Mouse (Mus musculus) hindbrain, embryonic 15.5 days (tissue): Measurements from ENCODE around the gene Hsd3b7. TPM values are rescaled to one million over a fixed set of nuclear protein-coding genes. Genes with fewer than 3 reads are reported as not detected.
A peak's percentile ranks its signal among the peaks of the same experiment; 100 is the strongest.

Experiments
- ATAC-seq: fragments of 200-750 bp; cut with Nextera tagmentation; 2 replicates; pipeline ENCODE4 v1.8.0; 2017; ENCODE audit warnings: low read depth, moderate number of reproducible peaks, moderate TSS enrichment; ENCODE audit not compliant: low FRiP score
- H3K27ac ChIP-seq: fragments of 300-500 bp; sonication (generic); replicated peaks from 2 replicates; pipeline ENCODE4 v1.5.1; 2015; ENCODE audit warnings: mild to moderate bottlenecking, inconsistent platforms
- H3K27me3 ChIP-seq: fragments of 300-500 bp; sonication (generic); 2 replicates; pipeline ENCODE4 v1.6.1; 2015; ENCODE audit warnings: control low read depth, inconsistent platforms
- H3K36me3 ChIP-seq: fragments of 300-500 bp; sonication (generic); 2 replicates; pipeline ENCODE4 v1.6.1; 2015; ENCODE audit warnings: control low read depth, inconsistent platforms
- H3K4me1 ChIP-seq: fragments of 300-500 bp; sonication (generic); replicated peaks from 2 replicates; pipeline ENCODE4 v1.6.1; 2015; ENCODE audit warnings: control low read depth, inconsistent platforms
- H3K4me2 ChIP-seq: fragments of 300-500 bp; sonication (generic); 2 replicates; pipeline ENCODE4 v1.6.1; 2015; ENCODE audit warnings: moderate library complexity, mild to moderate bottlenecking, inconsistent platforms
- H3K4me3 ChIP-seq: fragments of 300-500 bp; sonication (generic); 2 replicates; pipeline ENCODE4 v1.5.1; 2015; ENCODE audit warnings: mild to moderate bottlenecking, inconsistent platforms
- H3K9ac ChIP-seq: fragments of 300-500 bp; sonication (generic); 2 replicates; pipeline ENCODE4 v1.6.1; 2015; ENCODE audit warnings: inconsistent platforms
- H3K9me3 ChIP-seq: fragments of 300-500 bp; sonication (generic); 2 replicates; pipeline ENCODE4 v1.6.1; 2016; ENCODE audit warnings: control low read depth, inconsistent platforms
- WGBS: fragments of 180-500 bp; shearing (Covaris S2); methylation state at CpG from one replicate; pipeline ENCODE4 v1.1.7; 2015; 5-methylcytosine and 5-hydroxymethylcytosine counted together
- polyA plus RNA-seq: library from polyadenylated mRNA; unstranded; fragments of >200 nt; fragmentation: Nextera tagmentation; extraction: Ambion mirVana; gene quantifications from 2 replicates; pipeline ENCODE4 v1.2.1, GENCODE M21; 2015

Hsd3b7 gene
- polyA plus RNA-seq, 1 experiment from 2014 or later, result 9.7 TPM

DNA sequence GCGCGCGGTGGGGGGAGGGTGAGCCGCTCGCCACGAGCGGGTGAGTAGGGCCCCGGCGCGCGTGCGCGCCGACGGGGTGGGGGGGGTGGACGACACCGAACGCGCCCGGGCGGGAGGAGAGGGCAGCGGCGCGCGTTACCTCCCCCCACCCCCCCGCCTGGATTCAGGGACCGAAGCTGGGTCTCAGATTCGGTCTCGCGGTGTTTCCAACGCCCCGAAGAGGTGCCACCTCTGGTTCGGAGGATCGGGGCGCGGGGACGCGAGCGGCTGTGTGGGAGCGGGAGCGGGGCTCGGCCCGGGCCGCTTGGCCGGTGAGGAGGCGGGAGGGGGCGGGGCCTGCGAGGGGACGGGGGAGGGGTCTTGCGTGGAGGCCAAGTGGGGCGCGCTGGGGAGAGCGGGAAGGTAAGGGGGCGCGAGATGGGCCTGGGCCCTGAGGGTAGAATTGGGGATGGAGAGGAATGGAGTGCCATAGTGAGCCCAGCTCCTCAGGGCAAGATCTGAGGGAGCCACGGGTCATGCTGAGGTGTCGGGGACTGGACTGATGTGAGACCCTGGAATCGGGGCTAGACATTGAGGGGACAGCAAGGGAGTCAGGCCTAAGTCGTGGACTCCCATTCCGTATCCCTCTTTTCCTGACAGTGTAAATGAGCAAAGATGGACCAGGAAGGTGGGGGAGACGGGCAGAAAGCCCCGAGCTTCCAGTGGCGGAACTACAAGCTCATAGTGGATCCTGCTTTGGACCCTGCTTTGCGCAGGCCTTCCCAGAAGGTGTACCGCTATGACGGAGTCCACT lies 22.7 kb upstream of the Hsd3b7 start:
- peak overlapping the region; percentile 91 for H3K9ac ChIP-seq
- no peaks in the 10 kb centered on the region for H3K9me3 ChIP-seq
- peak overlapping the region; percentile 96 for H3K27ac ChIP-seq
- ATAC-seq, result peak; percentile 29
- peak overlapping the region; percentile 69 for H3K4me2 ChIP-seq
- H3K4me3 ChIP-seq, result peak overlapping the region; percentile 92
- peaks cover 22% of the 10 kb centered on the region for H3K4me1 ChIP-seq
- WGBS, result 3% methylated on average over 41 of the region's 66 CpGs
- H3K36me3 ChIP-seq, result peaks cover 40% of the 10 kb centered on the region
- no peaks in the 10 kb centered on the region for H3K27me3 ChIP-seq

DNA sequence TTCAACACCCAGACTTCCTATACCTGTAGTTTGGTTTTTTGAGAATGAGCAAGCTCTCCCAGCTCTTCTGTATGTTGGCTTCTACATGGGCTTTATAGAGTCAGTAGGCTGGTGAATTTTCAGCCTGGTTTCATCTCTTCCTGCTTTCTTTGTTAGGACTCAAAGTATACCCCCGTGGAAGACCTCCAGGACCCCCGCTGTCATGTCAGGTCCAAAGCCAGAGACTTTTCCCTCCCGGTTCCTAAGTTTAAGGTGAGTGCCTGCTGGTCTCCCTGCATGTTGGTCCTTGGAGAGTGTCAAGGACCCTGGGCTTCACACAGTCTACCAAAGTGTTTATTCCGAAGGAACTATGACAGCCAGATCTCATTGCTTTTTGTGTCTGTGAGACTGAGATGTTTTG lies 22.1 kb upstream of the Hsd3b7 start:
- peaks cover 22% of the 10 kb centered on the region for H3K4me1 ChIP-seq
- H3K9me3 ChIP-seq, result no peaks in the 10 kb centered on the region
- H3K27ac ChIP-seq, result peak overlapping the region; percentile 96; the same call in 1 of the 2 replicates
- H3K36me3 ChIP-seq, result peaks cover 43% of the 10 kb centered on the region
- H3K27me3 ChIP-seq, result no peaks in the 10 kb centered on the region
- ATAC-seq, result no peak
- peak overlapping the region; percentile 92 for H3K4me3 ChIP-seq
- WGBS, result 79% methylated on average over 4 of the region's 4 CpGs
- peak overlapping the region; percentile 69 for H3K4me2 ChIP-seq
- peak overlapping the region; percentile 91 for H3K9ac ChIP-seq

- 93% methylated on average over 7 of the region's 7 CpGs for WGBS
- Histone ChIP-seq H3K4me3 (no peak within 1 kb of the TSS), H3K27me3 (no peaks in the 10 kb centered on the region), H3K36me3 (peaks cover 93% of the 10 kb centered on the region), H3K4me1 (no peaks in the 10 kb centered on the region), H3K9ac (no peak within 1 kb of the TSS), H3K27ac (no peak within 1 kb of the TSS), H3K4me2 (no peak within 1 kb of the TSS), H3K9me3 (no peaks in the 10 kb centered on the region)
- no peak for ATAC-seq
Observed at GRCm38 (mm10) chr7:127785308-127785707, 15.1 kb upstream of the Hsd3b7 start, which contains the start of gene Gm49388. Gm49388 (plus strand) TSS chr7:127785608.

DNA sequence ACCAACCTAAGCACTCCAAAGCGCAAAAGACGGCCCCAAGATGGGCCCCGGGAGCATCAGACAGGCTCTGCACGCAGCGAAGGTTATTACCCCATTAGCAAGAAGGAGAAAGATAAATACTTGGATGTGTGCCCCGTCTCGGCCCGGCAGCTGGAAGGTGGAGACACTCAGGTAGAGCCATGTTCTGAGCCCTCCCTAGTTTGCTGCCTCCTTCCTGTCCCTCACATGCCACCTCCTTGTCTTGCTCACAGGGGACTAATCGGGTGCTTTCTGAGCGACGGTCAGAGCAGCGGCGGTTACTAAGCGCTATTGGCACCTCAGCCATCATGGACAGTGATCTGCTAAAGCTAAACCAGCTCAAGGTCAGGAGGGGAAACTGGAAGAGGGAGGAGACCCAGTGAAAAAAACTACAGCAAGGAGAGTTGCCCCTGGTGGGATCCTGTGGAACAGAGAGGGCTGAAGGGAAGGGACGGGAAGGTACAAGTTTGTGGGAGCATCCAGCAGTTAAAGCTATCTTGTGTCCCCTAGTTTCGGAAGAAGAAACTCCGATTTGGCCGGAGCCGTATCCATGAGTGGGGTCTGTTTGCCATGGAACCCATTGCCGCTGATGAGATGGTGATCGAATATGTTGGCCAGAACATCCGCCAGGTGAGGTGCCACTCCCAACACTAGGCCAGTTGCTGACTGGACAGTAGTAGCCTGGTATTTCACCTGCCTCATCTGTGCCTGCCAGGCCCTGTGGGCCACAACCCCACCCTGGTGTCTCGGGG lies 3.1 kb upstream of the Hsd3b7 start:
- ATAC-seq, result no peak
- H3K4me2 ChIP-seq, result no peak overlapping the region
- no peak overlapping the region for H3K9ac ChIP-seq
- 92% methylated on average over 23 of the region's 23 CpGs for WGBS
- H3K4me3 ChIP-seq, result no peak overlapping the region
- no peak overlapping the region for H3K27ac ChIP-seq
- no peaks in the 10 kb centered on the region for H3K27me3 ChIP-seq
- peaks cover 78% of the 10 kb centered on the region for H3K36me3 ChIP-seq
- H3K9me3 ChIP-seq, result no peaks in the 10 kb centered on the region
- no peaks in the 10 kb centered on the region for H3K4me1 ChIP-seq

GRCm38 (mm10) chr7:127798591-127798990 lies 1.8 kb upstream of the Hsd3b7 start:
- Histone ChIP-seq H3K9ac (no peak overlapping the region), H3K9me3 (no peaks in the 10 kb centered on the region), H3K27ac (no peak overlapping the region), H3K27me3 (no peaks in the 10 kb centered on the region), H3K4me2 (no peak overlapping the region), H3K4me1 (no peaks in the 10 kb centered on the region), H3K4me3 (no peak overlapping the region), H3K36me3 (peaks cover 64% of the 10 kb centered on the region)
- 86% methylated on average over 4 of the region's 4 CpGs for WGBS
- ATAC-seq, result no peak

- ATAC-seq, result no peak
- Histone ChIP-seq H3K4me3 (no peak overlapping the region), H3K4me1 (no peaks in the 10 kb centered on the region), H3K27ac (no peak overlapping the region), H3K27me3 (no peaks in the 10 kb centered on the region), H3K9ac (no peak overlapping the region), H3K9me3 (no peaks in the 10 kb centered on the region), H3K4me2 (no peak overlapping the region), H3K36me3 (peaks cover 58% of the 10 kb centered on the region)
- WGBS, result 91% methylated on average over 13 of the region's 13 CpGs
Observed at GRCm38 (mm10) chr7:127799211-127799610, 1.2 kb upstream of the Hsd3b7 start.

DNA sequence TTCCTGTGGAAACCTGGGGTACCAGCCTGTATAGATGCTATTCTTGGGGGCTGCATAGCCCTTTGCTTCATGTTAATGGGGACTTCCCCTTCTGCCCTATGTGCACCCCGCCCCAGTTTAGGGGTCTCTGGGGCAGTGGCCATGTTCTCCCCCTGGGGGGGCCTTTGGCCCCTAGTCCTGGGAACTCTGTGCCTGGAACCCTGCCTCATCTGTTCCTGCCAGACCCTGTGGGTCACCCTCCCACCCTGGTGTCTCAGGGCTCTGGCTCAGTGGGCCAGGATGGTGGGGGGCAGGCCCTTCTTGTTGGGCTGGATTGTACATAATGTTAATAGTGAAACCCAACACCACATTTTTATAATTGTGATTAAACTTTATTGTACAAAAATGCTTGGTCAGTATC lies 666 bp upstream of the Hsd3b7 start:
- no peak for ATAC-seq
- WGBS, result 91% methylated on average over 1 of the region's 1 CpGs
- H3K9ac ChIP-seq, result no peak overlapping the region

DNA sequence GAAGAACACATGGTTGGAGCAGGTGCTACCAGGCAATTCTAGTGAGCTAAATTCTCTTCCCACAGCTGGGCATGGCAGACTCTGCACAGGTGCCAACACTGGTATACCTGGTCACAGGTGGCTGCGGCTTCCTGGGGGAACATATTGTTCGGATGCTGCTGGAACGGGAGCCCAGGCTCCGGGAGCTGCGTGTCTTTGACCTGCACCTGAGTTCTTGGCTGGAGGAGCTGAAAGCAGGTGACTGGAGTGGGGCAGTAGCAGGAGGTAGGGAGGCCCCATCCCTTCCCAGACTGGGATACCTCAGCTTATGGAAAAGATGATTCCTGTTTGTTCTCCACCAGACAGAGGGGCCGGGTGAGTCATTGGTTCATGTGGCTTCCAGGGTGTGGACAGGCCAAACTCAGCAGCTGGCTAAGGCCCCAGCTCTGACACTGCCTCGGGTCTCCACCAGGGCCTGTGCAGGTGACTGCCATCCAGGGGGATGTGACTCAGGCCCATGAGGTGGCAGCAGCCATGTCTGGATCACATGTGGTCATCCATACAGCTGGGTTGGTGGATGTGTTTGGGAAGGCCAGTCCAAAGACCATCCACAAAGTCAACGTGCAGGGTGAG lies 712 bp downstream of the Hsd3b7 start:
- Histone ChIP-seq H3K36me3 (peaks cover 51% of the 10 kb centered on the region), H3K9ac (no peak overlapping the region), H3K4me1 (no peaks in the 10 kb centered on the region), H3K9me3 (no peaks in the 10 kb centered on the region), H3K27me3 (no peaks in the 10 kb centered on the region), H3K4me3 (no peak overlapping the region), H3K4me2 (no peak overlapping the region), H3K27ac (no peak overlapping the region)
- ATAC-seq, result peak; percentile 15; the same call in 1 of the 2 replicates
- 90% methylated on average over 8 of the region's 8 CpGs for WGBS

More for the DNA sequence above, 666 bp upstream of the Hsd3b7 start:
- Histone ChIP-seq H3K4me1 (no peaks in the 10 kb centered on the region), H3K36me3 (peaks cover 58% of the 10 kb centered on the region), H3K4me3 (no peak overlapping the region), H3K4me2 (no peak overlapping the region), H3K27me3 (no peaks in the 10 kb centered on the region), H3K27ac (no peak overlapping the region), H3K9me3 (no peaks in the 10 kb centered on the region)

GRCm38 (mm10) chr7:127802313-127802712 lies 1.9 kb downstream of the Hsd3b7 start:
- Histone ChIP-seq H3K9me3 (no peaks in the 10 kb centered on the region), H3K4me1 (no peaks in the 10 kb centered on the region), H3K27me3 (no peaks in the 10 kb centered on the region), H3K4me3 (no peak overlapping the region), H3K27ac (no peak overlapping the region), H3K9ac (no peak overlapping the region), H3K4me2 (no peak overlapping the region), H3K36me3 (peaks cover 45% of the 10 kb centered on the region)
- ATAC-seq, result no peak
- 90% methylated on average over 17 of the region's 17 CpGs for WGBS

- H3K36me3 ChIP-seq, result peaks cover 66% of the 10 kb centered on the region
- no peak for ATAC-seq
- H3K9ac ChIP-seq, result no peak overlapping the region
- 80% methylated on average over 5 of the region's 5 CpGs for WGBS
- H3K27me3 ChIP-seq, result no peaks in the 10 kb centered on the region
- H3K9me3 ChIP-seq, result no peaks in the 10 kb centered on the region
- H3K27ac ChIP-seq, result no peak overlapping the region
- no peaks in the 10 kb centered on the region for H3K4me1 ChIP-seq
- no peak overlapping the region for H3K4me3 ChIP-seq
- no peak overlapping the region for H3K4me2 ChIP-seq
Observed at GRCm38 (mm10) chr7:127808821-127809220, 8.4 kb downstream of the Hsd3b7 start.

GRCm38 (mm10) chr7:127809846-127810245 lies 9.4 kb downstream of the Hsd3b7 start:
- Histone ChIP-seq H3K9ac (no peak overlapping the region), H3K4me1 (no peaks in the 10 kb centered on the region), H3K4me3 (no peak overlapping the region), H3K9me3 (no peaks in the 10 kb centered on the region), H3K4me2 (no peak overlapping the region), H3K27me3 (no peaks in the 10 kb centered on the region), H3K36me3 (peaks cover 72% of the 10 kb centered on the region), H3K27ac (no peak overlapping the region)
- no peak for ATAC-seq
- 94% methylated on average over 1 of the region's 1 CpGs for WGBS

- no peak overlapping the region for H3K4me2 ChIP-seq
- ATAC-seq, result no peak
- no peak overlapping the region for H3K27ac ChIP-seq
- no peaks in the 10 kb centered on the region for H3K27me3 ChIP-seq
- H3K9me3 ChIP-seq, result no peaks in the 10 kb centered on the region
- peaks cover 74% of the 10 kb centered on the region for H3K36me3 ChIP-seq
- no peak overlapping the region for H3K4me3 ChIP-seq
- WGBS, result 74% methylated on average over 10 of the region's 10 CpGs
- no peak overlapping the region for H3K9ac ChIP-seq
- H3K4me1 ChIP-seq, result no peaks in the 10 kb centered on the region
Observed at GRCm38 (mm10) chr7:127810650-127811049, 10.2 kb downstream of the Hsd3b7 start.
